Mouse (Mus musculus): Measurements from ENCODE around the gene Sec31a.

The Sec31a gene

DNA sequence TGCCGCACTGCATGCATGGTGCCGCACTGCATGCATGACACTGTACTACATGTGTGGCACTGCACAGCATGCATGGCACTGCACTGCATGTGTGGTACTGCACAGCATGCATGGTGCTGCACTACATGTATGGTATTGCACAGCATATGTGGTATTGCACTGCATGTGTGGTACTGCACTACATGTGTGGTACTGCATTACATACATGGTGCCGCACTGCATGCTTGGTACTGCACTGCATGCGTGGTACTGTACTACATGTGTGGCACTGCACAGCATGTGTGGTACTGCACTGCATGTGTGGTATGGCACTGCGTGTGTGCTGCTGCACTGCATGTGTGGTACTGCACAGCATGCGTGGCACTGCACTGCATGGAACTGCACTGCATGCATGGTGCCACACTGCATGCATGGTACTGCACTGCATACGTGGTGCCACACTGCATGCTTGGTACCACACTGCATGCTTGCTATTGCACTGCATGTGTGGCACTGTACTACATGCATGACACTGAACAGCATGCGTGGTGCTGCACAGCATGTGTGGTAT is 65.1 kb downstream of the Sec31a start:
- in situ Hi-C loops (cut with MboI, MseI) = no loop called here

DNA sequence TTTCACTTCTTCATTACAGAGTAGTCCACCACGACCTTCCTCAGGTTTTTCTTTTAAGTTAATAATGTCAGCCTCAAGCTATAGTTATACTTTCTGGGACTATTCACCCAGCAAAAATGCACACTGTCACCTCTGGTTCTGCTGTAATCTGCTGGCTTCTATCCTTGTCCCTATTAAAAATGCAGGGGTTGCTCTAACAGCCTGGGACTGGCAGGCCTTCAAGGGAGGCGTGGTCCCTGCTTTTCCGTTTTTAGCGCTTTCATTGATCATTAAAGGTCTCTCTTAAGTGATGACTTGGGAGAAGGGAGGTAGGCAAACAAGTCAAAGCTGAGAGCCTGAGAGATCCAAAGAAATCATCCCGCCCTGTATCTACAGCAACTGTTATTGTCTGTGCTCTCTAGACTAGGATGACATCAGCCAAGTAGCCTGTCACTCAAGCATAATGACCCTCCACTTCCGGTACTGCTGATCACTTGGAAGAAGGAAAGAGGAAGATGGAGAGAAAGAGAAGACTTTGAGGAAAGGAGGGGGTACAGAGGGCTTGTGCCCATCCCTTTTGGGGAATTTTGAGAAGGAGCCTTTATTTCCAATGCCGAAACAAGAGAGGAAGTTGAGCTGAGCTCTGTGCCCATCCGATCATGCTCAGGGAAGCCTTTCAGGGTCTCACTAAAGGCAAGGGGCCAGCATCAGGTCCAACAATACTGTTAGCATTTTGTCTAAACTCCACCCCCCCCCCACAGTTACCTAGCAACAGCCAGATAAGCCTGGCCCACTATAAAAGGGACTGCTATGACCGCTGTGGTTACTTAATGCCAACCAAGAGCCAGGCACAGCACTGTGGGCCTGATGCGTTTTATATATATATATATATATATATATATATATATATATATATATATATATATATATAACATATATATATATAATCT is 66.5 kb downstream of the Sec31a start:
- in situ Hi-C loops (cut with MboI, MseI) = no loop called here

DNA sequence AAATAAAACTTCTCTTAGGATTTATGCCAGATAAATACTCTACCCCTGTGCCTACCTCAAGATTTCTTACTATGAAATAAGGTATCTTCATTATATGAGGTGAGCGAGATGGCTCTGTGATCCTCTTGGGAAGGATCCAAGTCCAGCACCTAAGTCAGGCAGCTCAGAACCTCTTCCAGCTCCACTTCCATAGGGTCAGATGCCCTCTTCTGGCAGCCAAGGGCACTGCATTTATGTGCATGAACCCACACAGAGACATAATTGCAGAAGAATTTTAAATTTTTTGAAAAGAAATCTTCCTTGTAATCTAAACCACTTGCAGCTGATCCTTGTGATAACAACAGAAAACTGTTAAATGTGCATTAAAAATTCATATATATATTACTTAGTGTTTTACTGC is 70.9 kb downstream of the Sec31a start:
- in situ Hi-C loops (cut with MboI, MseI) = no loop called here

DNA sequence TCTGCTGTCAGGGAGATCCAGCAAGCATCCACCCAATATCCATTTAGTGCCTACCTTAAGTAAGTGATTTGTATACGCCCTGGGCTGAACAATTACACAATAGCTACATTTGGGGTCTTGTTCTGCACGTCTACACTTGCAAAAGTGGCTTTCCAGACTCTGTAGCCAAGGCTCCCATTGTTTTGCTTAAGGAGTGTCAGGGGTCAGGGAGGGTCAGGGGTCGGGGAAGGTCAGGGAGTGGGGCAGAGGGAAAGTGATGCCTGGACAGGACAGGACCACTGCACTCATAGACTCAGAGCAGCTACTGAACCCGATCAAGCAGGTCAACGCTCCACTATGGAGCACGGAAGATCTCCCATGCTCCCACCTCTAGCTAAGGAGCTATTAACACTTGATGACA is 72.9 kb downstream of the Sec31a start:
- in situ Hi-C loops (cut with MboI, MseI) = no loop called here

DNA sequence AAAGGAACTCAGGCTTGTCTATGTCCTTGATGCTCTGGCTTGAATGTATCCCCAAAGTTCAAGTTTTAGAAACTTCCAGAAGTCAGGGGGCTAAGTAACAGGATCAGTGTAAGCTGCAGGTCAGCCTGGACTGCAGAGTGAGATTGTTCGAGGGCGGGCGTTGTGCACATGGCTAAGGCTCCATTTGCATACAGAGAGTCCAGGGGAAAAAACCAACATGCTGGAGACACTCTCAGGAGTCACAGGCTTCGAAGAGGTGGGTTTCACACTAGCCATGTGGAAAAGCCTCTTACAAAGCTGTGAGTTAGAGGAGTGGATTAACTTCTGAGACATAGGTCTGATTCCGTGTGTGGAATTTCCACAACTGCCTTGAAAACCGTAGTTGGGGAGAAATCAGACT is 73.6 kb downstream of the Sec31a start:
- in situ Hi-C loops (cut with MboI, MseI) = no loop called here

DNA sequence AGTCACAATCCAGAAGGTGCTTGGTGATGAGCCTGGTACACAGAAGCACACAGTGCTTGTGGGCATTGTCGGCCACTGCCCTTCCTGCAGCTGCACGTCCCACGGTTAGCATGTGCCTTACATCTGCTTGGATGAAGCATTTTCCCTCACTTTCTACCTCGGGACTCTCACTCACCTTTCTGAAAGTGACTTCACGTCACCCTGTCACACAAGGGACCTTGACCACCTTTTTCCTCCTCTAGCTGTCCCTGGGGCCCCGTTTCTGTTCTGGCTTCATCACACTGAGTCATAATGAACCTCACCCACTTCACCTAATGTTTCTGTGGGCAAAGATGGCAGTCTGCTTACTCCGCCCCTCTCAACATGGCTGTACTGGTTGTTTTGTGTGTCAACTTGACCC is 75.0 kb downstream of the Sec31a start:
- in situ Hi-C loops (cut with MboI, MseI) = no loop called here

DNA sequence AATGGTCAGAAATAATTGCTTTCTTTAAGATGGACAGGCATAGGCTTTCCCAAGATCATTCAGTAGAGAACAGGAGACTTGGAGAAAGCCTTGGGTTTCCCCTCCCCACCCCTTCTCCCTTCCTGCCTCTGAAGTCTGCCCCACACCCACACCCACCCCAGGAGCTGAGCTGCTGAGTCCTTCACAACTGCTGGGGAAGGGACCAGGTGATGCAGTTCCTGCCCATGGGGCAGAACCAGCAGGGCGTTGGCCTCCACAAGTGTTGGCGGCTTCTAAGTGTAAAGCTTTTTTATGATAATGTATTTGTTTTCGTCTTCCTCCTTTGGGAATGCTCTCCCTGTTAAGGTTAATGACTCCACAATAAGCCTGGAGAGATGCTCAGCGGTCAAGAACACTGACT is 78.2 kb downstream of the Sec31a start:
- in situ Hi-C loops (cut with MboI, MseI) = no loop called here

DNA sequence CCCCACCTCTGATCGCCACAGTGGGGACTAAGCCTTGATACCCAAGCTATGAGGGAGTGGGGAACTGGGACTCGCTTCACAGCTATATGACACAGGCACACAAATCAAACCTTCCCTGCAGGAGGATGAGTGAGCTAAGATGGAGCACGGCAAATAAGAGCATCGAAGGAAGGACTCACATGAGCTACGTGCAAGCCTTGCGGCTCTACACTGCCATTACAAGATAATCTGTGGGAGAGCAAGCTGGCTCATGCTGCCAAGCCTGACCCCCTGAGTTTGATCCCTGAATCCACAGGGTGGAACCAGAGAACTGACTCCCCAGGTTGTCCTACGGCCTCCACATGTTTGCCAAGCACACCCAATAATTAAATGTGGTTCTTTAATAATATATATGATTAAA is 79.2 kb downstream of the Sec31a start:
- in situ Hi-C loops (cut with MboI, MseI) = no loop called here

DNA sequence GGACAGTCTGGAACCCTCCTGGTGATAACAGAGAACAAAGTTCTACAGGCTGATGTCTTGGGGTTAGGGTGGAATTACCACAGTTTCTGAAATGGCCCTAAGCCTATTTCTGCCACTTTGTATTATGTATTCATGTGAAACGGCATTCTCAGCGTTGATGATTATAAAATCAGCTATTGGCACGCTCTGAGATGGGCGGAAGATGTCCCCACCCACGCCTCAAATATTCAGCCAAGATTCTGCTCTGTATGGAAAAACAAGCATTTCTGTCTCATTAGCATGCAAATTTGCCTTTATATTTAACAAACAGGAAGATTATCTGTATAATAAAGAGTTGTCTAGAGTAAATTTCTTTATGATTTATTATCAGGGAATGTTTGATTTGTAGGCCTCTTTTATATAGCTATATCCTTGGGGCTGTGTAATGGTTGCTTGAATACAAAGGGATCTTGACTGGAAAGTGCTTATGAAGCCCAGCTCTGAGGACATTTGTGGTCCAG is 80.4 kb downstream of the Sec31a start:
- in situ Hi-C loops (cut with MboI, MseI) = no loop called here

DNA sequence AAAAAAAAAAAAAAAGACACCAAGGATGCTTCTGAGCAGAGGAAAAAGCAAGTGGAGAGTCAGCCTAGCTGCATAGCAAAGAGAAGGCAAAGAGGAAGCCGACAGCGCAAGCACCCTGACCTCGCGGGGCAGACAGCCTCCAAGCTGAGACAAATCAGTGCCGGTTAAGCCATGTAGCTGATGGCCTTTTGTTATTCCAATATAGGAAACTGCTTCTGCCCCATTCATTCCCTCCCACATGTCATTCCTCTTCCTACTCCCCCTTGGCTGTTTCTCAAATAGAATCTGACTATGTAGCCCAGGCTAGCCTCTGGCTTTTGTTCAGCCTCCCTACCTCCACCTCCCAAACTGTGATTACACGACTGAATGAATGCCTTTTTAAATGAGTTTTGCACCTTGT is 81.3 kb downstream of the Sec31a start:
- in situ Hi-C loops (cut with MboI, MseI) = no loop called here

DNA sequence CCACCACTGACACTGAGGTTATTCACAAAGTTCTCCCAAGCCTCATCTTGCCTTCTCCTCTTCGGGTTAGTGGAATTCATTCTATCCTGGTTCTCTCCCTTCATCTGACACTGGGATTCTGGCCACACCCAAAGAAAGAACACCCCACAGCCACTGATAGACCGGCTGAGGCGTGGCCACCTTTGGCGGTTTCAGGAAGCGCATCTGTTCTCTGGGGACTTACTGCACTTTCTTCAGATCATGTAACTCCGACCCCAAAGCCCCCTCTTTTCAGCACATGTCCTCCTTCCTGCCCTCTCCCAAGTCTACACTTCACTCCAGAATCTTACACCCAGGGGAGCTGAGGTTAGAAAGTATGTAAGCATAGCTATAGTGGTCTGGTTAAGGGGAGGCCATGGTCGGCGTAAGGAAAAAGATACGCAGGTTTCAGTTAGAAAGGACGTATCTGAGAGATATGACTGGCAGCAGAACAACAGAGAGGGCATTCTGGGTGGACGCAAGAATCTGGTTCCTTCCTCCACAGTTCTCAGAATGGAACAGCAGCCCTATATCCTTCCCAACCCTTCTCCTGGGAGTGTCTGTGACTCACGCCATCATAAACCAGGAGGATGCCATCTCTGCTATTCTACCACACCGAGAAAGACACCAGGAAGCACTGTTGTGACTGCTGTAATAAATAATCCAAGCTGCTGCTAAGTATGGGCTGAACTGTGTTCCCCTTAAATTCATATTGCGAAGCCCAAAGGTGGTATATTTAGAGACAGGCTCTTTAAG is 82.2 kb downstream of the Sec31a start:
- in situ Hi-C loops (cut with MboI, MseI) = no loop called here

DNA sequence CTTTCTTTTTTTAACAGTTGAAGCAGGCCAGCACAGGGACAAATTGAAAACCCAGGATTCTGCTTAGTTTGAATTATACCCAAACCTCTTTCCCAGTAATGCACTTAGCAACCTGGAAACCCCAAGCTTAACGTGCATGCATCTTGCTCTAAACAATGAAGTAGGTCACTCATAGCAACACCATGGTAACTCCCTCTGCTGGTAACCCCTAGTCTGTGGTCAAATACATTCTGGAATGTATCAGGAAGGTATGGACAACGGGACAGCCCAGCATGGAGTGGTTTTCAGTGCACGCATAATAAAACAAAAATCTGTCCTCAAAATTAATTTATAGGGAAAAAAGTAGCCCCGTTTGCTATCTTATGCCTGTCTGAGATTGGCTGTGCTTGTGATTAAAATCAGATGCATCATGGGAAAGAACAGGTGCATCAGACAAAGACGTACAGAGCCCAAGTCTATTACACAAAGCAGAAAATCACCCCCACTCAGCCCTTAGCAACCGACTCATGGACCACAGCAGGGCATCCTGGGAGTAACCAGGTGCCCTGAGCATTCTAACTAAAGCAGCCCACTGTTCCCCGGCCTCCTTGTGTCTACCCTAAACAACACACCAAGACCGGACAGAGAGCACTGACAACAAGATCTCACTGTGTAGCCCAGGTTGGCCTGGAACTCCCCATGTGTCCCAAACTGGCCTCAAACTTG is 83.6 kb downstream of the Sec31a start:
- in situ Hi-C loops (cut with MboI, MseI) = no loop called here

DNA sequence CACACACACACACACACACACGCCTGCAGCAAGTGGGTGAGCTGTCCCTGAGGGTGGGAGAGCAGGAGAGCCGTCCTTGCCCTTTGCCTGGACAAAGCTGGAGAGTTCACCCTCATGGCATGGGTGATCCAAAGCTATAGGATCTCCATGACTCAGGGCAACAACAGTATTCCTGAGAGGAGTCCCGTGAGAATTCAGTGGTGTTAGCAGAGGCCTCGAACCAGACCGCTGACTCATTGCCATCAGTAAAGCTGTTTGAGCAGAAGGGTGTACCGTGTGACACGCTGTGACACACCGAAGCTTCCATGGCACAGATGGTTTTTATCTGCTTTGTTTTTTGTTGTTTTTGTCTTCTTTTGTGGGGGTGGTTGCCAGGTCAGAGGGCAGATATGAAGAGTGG is 84.4 kb downstream of the Sec31a start:
- in situ Hi-C loops (cut with MboI, MseI) = no loop called here

DNA sequence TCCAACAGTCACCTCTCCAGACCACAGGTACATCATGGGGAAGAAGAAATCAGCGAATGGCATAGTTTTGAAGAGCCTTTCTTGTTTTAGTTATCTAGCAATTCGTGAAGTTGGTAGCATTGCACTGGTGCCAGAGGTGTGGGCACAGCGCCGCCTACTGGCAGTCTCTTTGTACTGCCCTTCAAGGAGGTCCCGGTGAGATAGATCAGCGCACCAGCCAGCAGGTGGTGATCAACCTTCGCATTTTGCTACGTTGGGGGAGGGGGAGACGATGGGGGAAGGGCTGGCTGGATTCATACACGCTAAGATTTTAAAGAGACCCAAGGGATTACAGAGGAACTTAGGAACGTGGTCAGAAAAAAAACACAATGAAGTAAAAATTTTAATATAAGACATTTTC is 94.0 kb downstream of the Sec31a start:
- in situ Hi-C loops (cut with MboI, MseI) = loop anchor here (5.0 kb wide), 1 partner anchor 140 kb away; no protein-coding TSS in a partner anchor

DNA sequence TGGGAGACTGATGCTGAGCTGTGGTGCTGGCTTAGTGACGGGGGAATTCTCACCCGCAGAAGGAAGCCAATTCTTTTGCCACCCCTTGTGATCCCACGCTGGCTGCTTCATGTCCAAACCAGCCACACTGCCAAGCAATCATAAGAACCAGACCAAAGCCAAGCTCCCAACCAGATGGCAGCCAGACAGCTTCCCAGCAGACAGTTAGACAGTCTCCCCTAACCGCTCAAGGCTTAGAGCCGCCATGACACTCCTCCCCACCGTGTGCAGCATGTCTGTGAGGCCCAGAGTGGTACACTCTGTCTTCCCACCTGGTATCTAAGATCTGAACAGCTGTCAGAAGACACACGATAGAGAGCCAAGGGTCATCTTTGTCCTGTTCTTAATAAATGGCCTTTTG is 98.2 kb downstream of the Sec31a start:
- in situ Hi-C loops (cut with MboI, MseI) = no loop called here

DNA sequence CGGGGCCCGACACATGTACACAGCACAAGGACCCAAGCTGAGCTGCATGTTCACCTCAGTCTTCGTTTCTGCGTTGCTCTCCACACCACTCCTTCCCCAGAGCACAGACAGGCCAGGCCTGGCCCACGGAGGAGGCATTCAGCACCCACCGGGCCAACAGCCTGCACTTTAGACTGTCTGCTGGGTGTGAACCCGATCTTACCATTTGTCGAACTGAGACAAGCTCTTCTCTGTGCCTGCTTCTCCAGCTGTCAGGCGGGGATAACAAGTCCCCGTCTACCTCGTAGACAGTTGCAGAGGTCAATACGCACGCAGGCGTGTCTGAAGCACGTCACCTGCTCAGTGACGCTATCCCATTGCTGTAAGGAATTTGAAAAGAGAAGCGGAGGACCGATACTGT is 99.0 kb downstream of the Sec31a start:
- in situ Hi-C loops (cut with MboI, MseI) = no loop called here

DNA sequence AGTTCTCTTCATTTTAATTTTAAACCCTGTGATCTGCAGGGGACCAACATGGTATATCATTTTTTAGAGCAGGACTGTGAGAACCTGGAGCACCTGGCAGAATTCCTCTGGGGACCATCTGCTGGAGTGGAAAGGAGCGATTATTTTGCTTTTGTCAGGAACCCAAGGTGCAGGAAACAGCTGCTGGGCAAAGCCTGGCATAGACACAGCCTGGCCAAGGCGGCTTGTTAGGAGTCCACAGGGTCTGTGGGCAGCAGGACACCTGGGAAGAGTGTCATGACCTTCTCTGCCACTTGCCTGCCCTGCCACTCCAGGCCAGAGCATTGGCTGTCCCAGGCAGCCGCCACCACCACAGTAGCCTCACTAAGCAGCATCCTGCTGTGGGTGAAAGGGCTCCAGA is 100.4 kb downstream of the Sec31a start:
- in situ Hi-C loops (cut with MboI, MseI) = no loop called here

DNA sequence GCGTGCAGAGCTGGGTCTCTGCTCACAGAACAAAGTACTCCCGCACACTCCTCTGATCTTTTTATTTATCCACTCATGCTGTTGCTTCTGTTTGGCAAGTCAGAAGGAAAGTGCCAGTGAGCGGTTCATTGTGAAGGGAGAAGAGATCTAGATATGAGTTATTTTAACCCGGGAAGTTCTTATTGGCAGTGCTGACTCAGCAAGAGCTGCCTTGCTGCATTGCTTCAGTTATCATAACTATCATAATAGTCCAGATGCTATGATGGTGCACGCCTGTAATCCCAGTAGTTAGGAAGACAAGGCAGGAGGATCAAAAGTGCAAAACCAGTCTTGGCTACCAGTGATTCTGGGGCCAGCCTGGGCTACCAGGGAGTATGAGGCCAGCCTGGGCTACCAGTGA is 103.6 kb downstream of the Sec31a start:
- in situ Hi-C loops (cut with MboI, MseI) = no loop called here

Data from regulatory T cell (primary cell).